Mouse (Mus musculus): ENCODE measurements around the gene Ubc.
A peak's percentile ranks its signal among the peaks of the same experiment; 100 is the strongest.
"Not testable (repeated sequence)": the region's sequence is repeated elsewhere in the genome, so short reads cannot be mapped to it uniquely, and the experiment has no call there.

Ubc gene

GRCm38 (mm10) chr5:125404536-125404902 lies 14.5 kb upstream of the Ubc start:
- DNase-seq (ENCODE audit: low spot score): peak; percentile 48

GRCm38 (mm10) chr5:125403481-125404465 lies 13.8 kb upstream of the Ubc start:
- peak; percentile 82 for DNase-seq (ENCODE audit: low spot score)

GRCm38 (mm10) chr5:125402991-125403390 lies 13.0 kb upstream of the Ubc start:
- no peak for DNase-seq (ENCODE audit: low spot score)

GRCm38 (mm10) chr5:125402476-125402875 lies 12.5 kb upstream of the Ubc start:
- no peak for DNase-seq (ENCODE audit: low spot score)

GRCm38 (mm10) chr5:125400903-125401302 lies 10.9 kb upstream of the Ubc start:
- DNase-seq (ENCODE audit: low spot score): no peak

- DNase-seq (ENCODE audit: low spot score): no peak
These were observed 5.0 kb upstream of the Ubc start for GRCm38 (mm10) chr5:125395008-125395407.

GRCm38 (mm10) chr5:125393622-125394603 lies 3.9 kb upstream of the Ubc start:
- peak; percentile 86 for DNase-seq (ENCODE audit: low spot score)

- peak; percentile 93 for DNase-seq (ENCODE audit: low spot score)
These were observed 3.1 kb upstream of the Ubc start for GRCm38 (mm10) chr5:125392977-125393621.

GRCm38 (mm10) chr5:125392618-125392976 lies 2.6 kb upstream of the Ubc start:
- no peak for DNase-seq (ENCODE audit: low spot score)

GRCm38 (mm10) chr5:125392176-125392575 lies 2.2 kb upstream of the Ubc start:
- DNase-seq (ENCODE audit: low spot score): not testable (repeated sequence)

- DNase-seq (ENCODE audit: low spot score): no peak
These were observed 1.6 kb upstream of the Ubc start for GRCm38 (mm10) chr5:125391609-125392008.

- no peak for DNase-seq (ENCODE audit: low spot score)
These were observed 990 bp upstream of the Ubc start for GRCm38 (mm10) chr5:125390906-125391477.

- peak; percentile 81 for DNase-seq (ENCODE audit: low spot score)
These were observed 847 bp downstream of the Ubc start, which contains the start of gene Gm10382 for GRCm38 (mm10) chr5:125389131-125389578. Gene Gm10382, plus strand, starts transcription at chr5:125389322.

- DNase-seq (ENCODE audit: low spot score): no peak
These were observed 1.5 kb downstream of the Ubc start for GRCm38 (mm10) chr5:125388358-125389092.

- DNase-seq (ENCODE audit: low spot score): not testable (repeated sequence)
These were observed 2.7 kb downstream of the Ubc start for GRCm38 (mm10) chr5:125387295-125387694.

GRCm38 (mm10) chr5:125385215-125385940 lies 4.6 kb downstream of the Ubc start:
- no peak for DNase-seq (ENCODE audit: low spot score)

GRCm38 (mm10) chr5:125384512-125385214 lies 5.3 kb downstream of the Ubc start:
- no peak for DNase-seq (ENCODE audit: low spot score)

- no peak for DNase-seq (ENCODE audit: low spot score)
These were observed 6.2 kb downstream of the Ubc start for GRCm38 (mm10) chr5:125383637-125384420.
